Mouse (Mus musculus): ENCODE measurements at regions not wholly inside any gene's neighbourhood (a gene's known extent, or its start where the extent isn't known, plus 50 kb on each side); places are given as distances from the start of the nearest gene placed in this dataset.

GRCm38 (mm10) chr7:110679916-110680315 is 52.5 kb downstream of the Adm start:
- DNase-seq, result no peak

GRCm38 (mm10) chr7:110682911-110683310 is 55.5 kb downstream of the Adm start:
- DNase-seq, result no peak

GRCm38 (mm10) chr7:110688884-110689681 is 61.6 kb downstream of the Adm start:
- DNase-seq, result peak; percentile 87

- DNase-seq, result no peak
Observed at GRCm38 (mm10) chr7:110690241-110690640, 62.8 kb downstream of the Adm start.

GRCm38 (mm10) chr7:110690856-110691255 is 63.4 kb downstream of the Adm start:
- DNase-seq, result peak; percentile 71

GRCm38 (mm10) chr7:110694262-110694661 is 66.8 kb downstream of the Adm start:
- DNase-seq, result no peak

GRCm38 (mm10) chr7:110695729-110696128 is 68.3 kb downstream of the Adm start:
- DNase-seq, result peak; percentile 66

- DNase-seq, result peak; percentile 78
Observed at GRCm38 (mm10) chr7:110698211-110699153, 69.5 kb upstream of the Ampd3 start.

GRCm38 (mm10) chr7:110699596-110699995 is 68.4 kb upstream of the Ampd3 start:
- DNase-seq, result no peak

GRCm38 (mm10) chr7:110701681-110702413 is 66.2 kb upstream of the Ampd3 start:
- peak; percentile 71 for DNase-seq

- peak; percentile 60 for DNase-seq
Observed at GRCm38 (mm10) chr7:110702414-110702783, 65.6 kb upstream of the Ampd3 start.

- no peak for DNase-seq
Observed at GRCm38 (mm10) chr7:110705311-110706000, 62.5 kb upstream of the Ampd3 start.

- no peak for DNase-seq
Observed at GRCm38 (mm10) chr7:110706001-110706695, 61.9 kb upstream of the Ampd3 start.

GRCm38 (mm10) chr7:110706696-110707087 is 61.3 kb upstream of the Ampd3 start:
- no peak for DNase-seq

GRCm38 (mm10) chr7:110708116-110708515 is 59.9 kb upstream of the Ampd3 start:
- DNase-seq, result peak; percentile 68

- DNase-seq, result no peak
Observed at GRCm38 (mm10) chr7:110708781-110709180, 59.2 kb upstream of the Ampd3 start.

GRCm38 (mm10) chr7:110709606-110710005 is 58.4 kb upstream of the Ampd3 start:
- DNase-seq, result no peak

- DNase-seq, result no peak
Observed at GRCm38 (mm10) chr7:110710256-110710962, 57.6 kb upstream of the Ampd3 start.

GRCm38 (mm10) chr7:110713661-110714060 is 54.3 kb upstream of the Ampd3 start:
- DNase-seq, result no peak

GRCm38 (mm10) chr7:110715110-110715509 is 52.9 kb upstream of the Ampd3 start:
- no peak for DNase-seq

GRCm38 (mm10) chr7:110715545-110715944 is 52.5 kb upstream of the Ampd3 start:
- DNase-seq, result peak; percentile 79
